Mouse (Mus musculus) hindbrain, postnatal 0 days (tissue): Measurements from ENCODE around the gene Lurap1. TPM values are rescaled to one million over a fixed set of nuclear protein-coding genes. Genes with fewer than 3 reads are reported as not detected.

ENCODE experiments used
- ATAC-seq: fragments of 200-750 bp; cut with Nextera tagmentation; 2 replicates; pipeline ENCODE4 v1.8.0; 2017; ENCODE audit warnings: mild to moderate bottlenecking, moderate TSS enrichment, moderate library complexity
- DNase-seq: peaks from one replicate; pipeline ENCODE4 v3.0.0-alpha.2; 2015; ENCODE audit warnings: low spot score
- H3K27ac ChIP-seq: fragments of 300-500 bp; sonication (generic); 2 replicates; pipeline ENCODE4 v1.5.1; 2014; ENCODE audit warnings: mild to moderate bottlenecking
- H3K27me3 ChIP-seq: fragments of 300-500 bp; sonication (generic); 2 replicates; pipeline ENCODE4 v1.6.1; 2014; ENCODE audit warnings: low read length, mixed read lengths; ENCODE audit not compliant: insufficient read depth
- H3K36me3 ChIP-seq: fragments of 300-500 bp; sonication (generic); 2 replicates; pipeline ENCODE4 v1.6.1; 2014; ENCODE audit warnings: low read length, mixed read lengths; ENCODE audit not compliant: insufficient read depth
- H3K4me1 ChIP-seq: fragments of 300-500 bp; sonication (generic); 2 replicates; pipeline ENCODE4 v1.6.1; 2014; ENCODE audit warnings: antibody characterized with exemption, low read length, mixed read lengths; ENCODE audit not compliant: insufficient read depth
- H3K4me2 ChIP-seq: fragments of 300-500 bp; sonication (generic); 2 replicates; pipeline ENCODE4 v1.6.1; 2014; ENCODE audit warnings: low read depth, mild to moderate bottlenecking, low read length, moderate library complexity, mixed read lengths
- H3K4me3 ChIP-seq: fragments of 300-500 bp; sonication (generic); 2 replicates; pipeline ENCODE4 v1.5.1; 2014; ENCODE audit warnings: low read length
- H3K9ac ChIP-seq: fragments of 300-500 bp; sonication (generic); replicated peaks from 2 replicates; pipeline ENCODE4 v1.6.1; 2014; ENCODE audit warnings: mild to moderate bottlenecking, low read length, moderate library complexity, mixed read lengths
- H3K9me3 ChIP-seq: fragments of 300-500 bp; sonication (generic); 2 replicates; pipeline ENCODE4 v1.6.1; 2016; ENCODE audit warnings: low read length, mixed read lengths
- CTCF ChIP-seq: IDR thresholded peaks from 2 replicates; pipeline ENCODE4 v1.5.1; 2016; ENCODE audit warnings: antibody characterized with exemption, control low read depth, low read depth
- WGBS: fragments of 180-500 bp; shearing (Covaris S2); extraction: QIAGEN DNeasy Blood & Tissue Kit; methylation state at CpG from one replicate; pipeline ENCODE4 v1.1.7; 2014; 5-methylcytosine and 5-hydroxymethylcytosine counted together
- polyA plus RNA-seq: library from polyadenylated mRNA; unstranded; fragments of >200 nt; fragmentation: Nextera tagmentation; extraction: Ambion mirVana; gene quantifications from 2 replicates; pipeline ENCODE4 v1.2.1, GENCODE M21; 2015
- total RNA-seq: library from RNA; depleted of rRNA; stranded (reverse); fragments of >200 nt; gene quantifications from 2 replicates; pipeline ENCODE4 v1.2.3, GENCODE M21; 2014

Gene Lurap1
- total and polyA plus RNA-seq, 2 experiments from 2014 or later = 4.0 to 7.9 TPM

DNA sequence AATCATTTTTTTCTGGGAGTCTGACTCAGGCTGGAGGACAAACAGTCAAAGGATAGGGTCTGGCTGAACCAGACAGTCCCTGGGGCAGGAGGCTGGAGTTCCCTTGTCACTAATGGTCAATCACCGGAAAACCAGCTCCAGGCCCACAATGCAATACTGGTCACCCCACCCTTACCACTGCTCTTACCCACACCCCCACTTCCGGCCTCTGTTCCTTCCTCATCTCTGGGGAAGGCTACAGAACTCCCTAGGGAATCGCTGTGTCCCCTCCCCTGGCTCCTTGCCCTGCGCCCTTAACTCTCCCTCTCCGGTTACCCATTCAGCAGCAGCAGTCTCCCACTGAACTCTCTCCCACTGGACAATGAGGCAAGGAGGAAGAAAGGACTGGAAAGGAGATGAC is 26.0 kb upstream of the Lurap1 start:
- H3K9me3 ChIP-seq = no peaks in the 10 kb centered on the region
- H3K9ac ChIP-seq = peak overlapping the region; percentile 45
- DNase-seq (peak; percentile 53), ATAC-seq (peak; percentile 41; the same call in 1 of the 2 replicates)
- TF ChIP-seq CTCF = no peak
- H3K36me3 ChIP-seq = no peaks in the 10 kb centered on the region
- H3K4me2 ChIP-seq = peak overlapping the region; percentile 52
- no peaks in the 10 kb centered on the region for H3K27me3 ChIP-seq
- peaks cover 21% of the 10 kb centered on the region for H3K4me1 ChIP-seq
- no peak overlapping the region for H3K4me3 ChIP-seq
- peak overlapping the region; percentile 89 for H3K27ac ChIP-seq
- WGBS = 32% methylated on average over 5 of the region's 5 CpGs

DNA sequence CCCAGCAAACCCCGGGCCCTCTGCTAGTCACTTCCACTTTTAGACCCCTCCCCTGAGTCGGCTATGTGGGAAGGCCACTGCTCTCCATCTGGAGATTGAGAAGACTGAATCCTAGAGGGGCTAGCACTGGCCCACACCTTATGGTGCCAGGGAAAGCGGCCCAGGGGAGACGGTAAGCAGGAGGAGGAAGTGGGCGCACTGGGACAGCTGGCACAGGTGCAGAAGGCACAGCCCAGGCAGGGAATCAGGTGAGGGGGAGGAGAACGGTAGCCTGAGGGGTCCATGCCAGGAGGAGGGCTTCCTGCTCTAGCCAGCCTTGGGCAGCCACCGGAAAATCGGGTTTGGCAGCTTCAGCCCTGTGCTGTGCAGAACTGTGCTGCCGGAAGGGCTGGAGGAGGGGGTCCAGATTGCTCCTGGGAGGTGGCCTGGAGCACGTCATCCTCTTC is 25.4 kb upstream of the Lurap1 start:
- Histone ChIP-seq H3K27ac (peak overlapping the region; percentile 89), H3K4me2 (peak overlapping the region; percentile 52), H3K36me3 (no peaks in the 10 kb centered on the region), H3K27me3 (no peaks in the 10 kb centered on the region), H3K9me3 (no peaks in the 10 kb centered on the region), H3K4me3 (0 out of 2 replicates have a peak overlapping the region, but pooled peaks have one; percentile 4), H3K4me1 (peaks cover 21% of the 10 kb centered on the region), H3K9ac (peak overlapping the region; percentile 45)
- 21% methylated on average over 10 of the region's 10 CpGs for WGBS
- ATAC-seq (peak; percentile 87), DNase-seq (peak; percentile 89)
- no peak for TF ChIP-seq CTCF

DNA sequence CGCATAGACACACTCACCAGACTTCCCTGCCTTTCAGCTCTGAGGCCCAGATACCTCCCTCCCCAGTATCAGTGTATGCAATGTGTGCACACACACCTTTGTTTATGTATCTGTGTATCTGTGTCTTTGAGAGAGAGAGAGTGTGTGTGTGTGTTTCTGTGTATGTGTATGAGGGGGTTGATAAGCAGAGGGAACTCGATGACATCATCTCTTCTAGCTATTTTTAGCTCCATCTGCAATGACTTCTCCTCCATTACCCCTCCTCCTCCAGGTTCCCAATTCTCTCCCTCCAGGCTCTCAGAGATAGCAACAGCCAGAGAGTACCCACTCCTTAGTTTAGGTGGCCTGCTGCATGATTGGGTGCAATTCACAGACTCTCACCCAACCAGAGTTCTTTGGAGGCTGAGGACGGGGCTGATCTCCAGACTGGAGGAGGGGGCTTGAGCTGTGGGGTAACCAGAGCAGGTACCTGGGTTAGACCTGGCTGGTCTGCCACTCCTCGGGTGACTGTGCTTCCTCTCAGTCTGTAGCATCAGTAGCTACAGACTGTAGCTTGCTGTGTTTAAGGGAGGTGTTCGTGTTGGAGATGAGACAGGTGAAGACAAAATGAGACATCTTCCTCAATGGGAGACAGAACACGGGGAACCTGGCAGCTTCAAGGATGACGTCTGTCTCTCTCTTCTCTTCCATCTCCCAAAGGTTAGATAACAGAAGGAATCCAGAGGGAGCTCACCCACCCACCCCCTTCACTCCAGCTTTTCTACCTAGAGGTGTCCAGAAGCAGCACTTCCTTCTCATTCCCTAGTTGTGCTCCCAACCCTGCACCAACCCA is 24.8 kb upstream of the Lurap1 start:
- Histone ChIP-seq H3K27me3 (no peaks in the 10 kb centered on the region), H3K4me3 (0 out of 2 replicates have a peak overlapping the region, but pooled peaks have one; percentile 4), H3K4me2 (peak overlapping the region; percentile 52), H3K36me3 (no peaks in the 10 kb centered on the region), H3K9ac (peak overlapping the region; percentile 45), H3K4me1 (peaks cover 21% of the 10 kb centered on the region), H3K27ac (peak overlapping the region; percentile 89), H3K9me3 (no peaks in the 10 kb centered on the region)
- no peak for TF ChIP-seq CTCF
- DNase-seq = peak; percentile 78
- ATAC-seq = peak; percentile 86
- 56% methylated on average over 7 of the region's 7 CpGs for WGBS

DNA sequence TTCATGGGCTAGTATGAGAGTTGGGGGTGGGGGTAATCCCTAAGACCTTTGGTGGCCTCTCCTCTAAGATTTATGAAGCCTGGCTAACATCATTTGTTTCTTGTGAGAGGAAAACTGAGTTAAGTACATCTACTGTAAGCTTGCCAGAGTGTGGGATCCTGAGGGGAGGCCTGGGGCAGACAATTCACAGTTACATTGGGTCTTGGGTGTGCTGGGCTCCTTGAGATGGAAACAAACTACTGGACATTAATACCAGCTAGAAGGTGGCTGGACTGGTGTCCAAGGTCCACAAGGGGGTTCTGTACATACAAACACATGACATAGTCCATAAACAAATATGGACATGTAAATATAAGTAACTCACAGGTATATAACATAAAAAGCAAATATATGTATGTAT is 24.0 kb upstream of the Lurap1 start:
- TF ChIP-seq CTCF = no peak
- Histone ChIP-seq H3K4me3 (no peak overlapping the region), H3K4me2 (peak overlapping the region; percentile 34), H3K36me3 (no peaks in the 10 kb centered on the region), H3K27me3 (no peaks in the 10 kb centered on the region), H3K27ac (peak overlapping the region; percentile 89; the same call in 1 of the 2 replicates), H3K4me1 (peaks cover 21% of the 10 kb centered on the region), H3K9me3 (no peaks in the 10 kb centered on the region), H3K9ac (0 out of 2 replicates have a peak overlapping the region, but pooled peaks have one; percentile 28)
- ATAC-seq (no peak), DNase-seq (no peak)

DNA sequence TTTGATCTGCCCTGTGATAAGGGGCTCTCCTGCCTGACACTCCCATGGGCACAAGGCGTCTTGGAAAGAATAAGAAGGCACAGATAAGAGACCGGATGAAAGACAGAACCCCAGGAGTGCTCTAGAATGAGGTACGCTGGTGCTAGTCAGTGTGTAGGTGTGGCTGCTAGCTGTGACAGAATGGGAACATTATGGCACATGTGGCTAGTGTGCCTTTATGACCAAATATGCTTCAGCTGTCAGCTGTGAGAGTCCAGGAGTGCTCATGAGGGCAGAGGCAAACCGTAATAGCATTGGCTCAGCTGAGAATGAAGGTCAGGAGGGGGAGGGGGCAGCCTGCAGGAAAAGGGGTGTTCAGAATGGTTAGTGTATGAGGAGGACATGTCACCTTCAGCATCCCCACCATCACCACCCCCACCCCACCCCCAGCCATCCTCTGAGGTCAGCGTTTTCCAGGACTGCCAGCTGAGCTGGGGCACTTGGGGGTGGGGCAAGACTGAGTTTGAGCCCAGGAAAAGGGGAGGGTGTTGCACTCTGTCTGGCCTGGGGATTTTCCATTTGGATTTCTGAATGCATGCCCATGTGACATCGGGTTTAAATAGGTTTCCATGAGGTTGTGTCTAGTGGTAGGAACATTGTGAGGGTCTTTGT is 23.5 kb upstream of the Lurap1 start:
- DNase-seq = peak; percentile 21
- H3K4me2 ChIP-seq = no peak overlapping the region
- peaks cover 21% of the 10 kb centered on the region for H3K4me1 ChIP-seq
- no peak for TF ChIP-seq CTCF
- no peaks in the 10 kb centered on the region for H3K36me3 ChIP-seq
- WGBS = 48% methylated on average over 6 of the region's 6 CpGs
- no peak overlapping the region for H3K9ac ChIP-seq
- H3K27me3 ChIP-seq = no peaks in the 10 kb centered on the region
- ATAC-seq = no peak
- H3K9me3 ChIP-seq = no peaks in the 10 kb centered on the region
- H3K27ac ChIP-seq = peak overlapping the region; percentile 89; the same call in 1 of the 2 replicates
- no peak overlapping the region for H3K4me3 ChIP-seq

DNA sequence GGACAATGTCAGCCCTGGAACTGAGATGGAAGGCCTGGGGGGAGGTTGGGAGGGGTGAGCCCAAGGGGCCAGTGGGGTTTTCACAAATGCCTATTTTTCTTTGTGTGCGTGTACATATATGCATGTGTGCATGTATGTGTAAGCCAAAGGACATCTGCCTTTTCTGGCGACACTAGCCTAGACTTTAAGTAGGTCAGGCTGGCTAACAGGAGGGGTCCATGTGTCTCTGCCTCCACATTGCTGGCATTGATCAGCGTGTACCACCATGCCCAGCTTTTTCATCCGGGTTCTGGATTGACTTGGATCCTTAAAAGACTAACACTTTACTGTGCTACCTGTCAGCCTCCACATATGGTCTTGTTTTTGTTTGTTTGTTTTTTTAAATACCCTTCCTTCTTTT is 22.6 kb upstream of the Lurap1 start:
- no peak overlapping the region for H3K4me2 ChIP-seq
- H3K27ac ChIP-seq = no peak overlapping the region
- H3K9me3 ChIP-seq = no peaks in the 10 kb centered on the region
- H3K4me3 ChIP-seq = no peak overlapping the region
- 81% methylated on average over 4 of the region's 4 CpGs for WGBS
- no peak for TF ChIP-seq CTCF
- no peaks in the 10 kb centered on the region for H3K36me3 ChIP-seq
- H3K27me3 ChIP-seq = no peaks in the 10 kb centered on the region
- DNase-seq (no peak), ATAC-seq (no peak)
- H3K9ac ChIP-seq = no peak overlapping the region
- peaks cover 21% of the 10 kb centered on the region for H3K4me1 ChIP-seq

DNA sequence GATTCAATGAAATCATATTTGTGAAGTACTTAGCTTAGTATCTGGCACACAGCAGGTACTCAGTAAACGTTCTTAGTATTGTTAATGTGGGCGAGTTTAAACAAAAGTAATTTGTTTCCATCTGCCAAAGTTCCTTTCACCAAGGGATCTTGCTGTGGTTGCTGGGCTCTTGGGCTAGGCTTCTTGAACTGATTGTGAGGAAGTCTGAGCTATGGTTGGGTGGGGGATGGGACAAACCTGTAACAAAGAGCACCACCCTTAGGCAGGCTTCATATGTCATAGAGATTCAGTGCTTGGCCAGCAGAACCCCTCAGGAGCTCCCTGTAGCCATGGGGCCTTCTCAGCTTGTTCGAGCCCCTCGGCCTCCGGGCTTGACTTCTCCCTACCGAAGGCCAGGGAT is 21.9 kb upstream of the Lurap1 start, which contains the start of the genes 1700042G07Rik and Gm49337:
TSS of gene 1700042G07Rik (plus strand) at position 301 of the 400 bp plus-strand sequence.
TSS of gene Gm49337 (plus strand) at position 313 of the 400 bp plus-strand sequence.
- Histone ChIP-seq H3K36me3 (no peaks in the 10 kb centered on the region), H3K9me3 (no peaks in the 10 kb centered on the region), H3K27ac (0 out of 2 replicates have a peak within 1 kb of the TSS, but pooled peaks have one; percentile 89), H3K4me2 (no peak within 1 kb of the TSS), H3K4me1 (peaks cover 21% of the 10 kb centered on the region), H3K4me3 (no peak within 1 kb of the TSS), H3K9ac (no peak within 1 kb of the TSS), H3K27me3 (no peaks in the 10 kb centered on the region)
- TF ChIP-seq CTCF = no peak
- ATAC-seq (no peak), DNase-seq (no peak)
- WGBS = 77% methylated on average over 6 of the region's 6 CpGs
